Mouse (Mus musculus) heart, embryonic 13.5 days (tissue): ENCODE measurements around the gene Glipr1. TPM values are rescaled to one million over a fixed set of nuclear protein-coding genes. Genes with fewer than 3 reads are reported as not detected.
"Not testable (repeated sequence)": the region's sequence is repeated elsewhere in the genome, so short reads cannot be mapped to it uniquely, and the experiment has no call there.

Experiments used
- ATAC-seq: fragments of 200-750 bp; cut with Nextera tagmentation; 2 replicates; pipeline ENCODE4 v1.8.0; 2017; ENCODE audit warnings: moderate TSS enrichment; ENCODE audit not compliant: insufficient number of reproducible peaks, low FRiP score, low TSS enrichment; ENCODE audit errors: extremely low read depth
- H3K27ac ChIP-seq: fragments of 300-500 bp; sonication (generic); replicated peaks from 2 replicates; pipeline ENCODE4 v1.5.1; 2015; ENCODE audit warnings: moderate library complexity, mild to moderate bottlenecking, inconsistent platforms
- H3K27me3 ChIP-seq: fragments of 300-500 bp; sonication (generic); replicated peaks from 2 replicates; pipeline ENCODE4 v1.6.1; 2015; ENCODE audit warnings: mild to moderate bottlenecking, inconsistent platforms
- H3K36me3 ChIP-seq: fragments of 300-500 bp; sonication (generic); 2 replicates; pipeline ENCODE4 v1.6.1; 2015; ENCODE audit warnings: mild to moderate bottlenecking, inconsistent platforms
- H3K4me1 ChIP-seq: fragments of 300-500 bp; sonication (generic); 2 replicates; pipeline ENCODE4 v1.6.1; 2015; ENCODE audit warnings: inconsistent platforms
- H3K4me2 ChIP-seq: fragments of 300-500 bp; sonication (generic); 2 replicates; pipeline ENCODE4 v1.6.1; 2015; ENCODE audit warnings: inconsistent platforms, mild to moderate bottlenecking, moderate library complexity
- H3K4me3 ChIP-seq: fragments of 300-500 bp; sonication (generic); 2 replicates; pipeline ENCODE4 v1.5.1; 2015; ENCODE audit warnings: moderate library complexity, mild to moderate bottlenecking, inconsistent platforms
- H3K9ac ChIP-seq: fragments of 300-500 bp; sonication (generic); 2 replicates; pipeline ENCODE4 v1.6.1; 2015; ENCODE audit warnings: inconsistent platforms, mild to moderate bottlenecking, moderate library complexity
- H3K9me3 ChIP-seq: fragments of 300-500 bp; sonication (generic); 2 replicates; pipeline ENCODE4 v1.6.1; 2016; ENCODE audit warnings: inconsistent platforms
- WGBS: fragments of 180-500 bp; shearing (Covaris S2); methylation state at CpG from one replicate; pipeline ENCODE4 v1.1.7; 2015; ENCODE audit warnings: mixed read lengths; 5-methylcytosine and 5-hydroxymethylcytosine counted together
- polyA plus RNA-seq: library from polyadenylated mRNA; unstranded; fragments of >200 nt; fragmentation: Nextera tagmentation; extraction: Ambion mirVana; gene quantifications from 2 replicates; pipeline ENCODE4 v1.2.1, GENCODE M21; 2015

Gene Glipr1
- 1.6 and 2.6 TPM in 2 replicates for polyA plus RNA-seq

GRCm38 (mm10) chr10:112002544-112003215 is at the start of gene Glipr1:
TSS of gene Glipr1 (minus strand) at chr10:112002631.
- Histone ChIP-seq H3K27ac (no peak within 1 kb of the TSS), H3K9ac (no peak within 1 kb of the TSS), H3K9me3 (no peaks in the 10 kb centered on the region), H3K4me2 (no peak within 1 kb of the TSS), H3K36me3 (no peaks in the 10 kb centered on the region), H3K4me1 (peaks cover 6% of the 10 kb centered on the region; the same call in 1 of the 2 replicates), H3K27me3 (no peaks in the 10 kb centered on the region), H3K4me3 (no peak within 1 kb of the TSS)
- no peak for ATAC-seq
- 33% methylated on average over 9 of the region's 9 CpGs for WGBS

GRCm38 (mm10) chr10:112051956-112052355 is 49.5 kb upstream of the Glipr1 start:
- not testable (repeated sequence) for H3K4me3 ChIP-seq, H3K27me3 ChIP-seq, H3K9me3 ChIP-seq, H3K4me2 ChIP-seq, H3K4me1 ChIP-seq, H3K36me3 ChIP-seq, ATAC-seq, H3K27ac ChIP-seq, H3K9ac ChIP-seq
- WGBS: 55% methylated on average over 2 of the region's 2 CpGs

- no peaks in the 10 kb centered on the region for H3K9me3 ChIP-seq
- H3K36me3 ChIP-seq: no peaks in the 10 kb centered on the region
- H3K4me3 ChIP-seq: no peak overlapping the region
- no peaks in the 10 kb centered on the region for H3K4me1 ChIP-seq
- no peak overlapping the region for H3K4me2 ChIP-seq
- no peak overlapping the region for H3K9ac ChIP-seq
- ATAC-seq: no peak
- no peaks in the 10 kb centered on the region for H3K27me3 ChIP-seq
- no peak overlapping the region for H3K27ac ChIP-seq
These were observed 48.8 kb upstream of the Glipr1 start for GRCm38 (mm10) chr10:112051220-112051619.

- H3K9me3 ChIP-seq, H3K4me1 ChIP-seq, H3K36me3 ChIP-seq, H3K4me3 ChIP-seq, H3K27ac ChIP-seq, ATAC-seq, H3K27me3 ChIP-seq, H3K9ac ChIP-seq, H3K4me2 ChIP-seq: not testable (repeated sequence)
- WGBS: 55% methylated on average over 14 of the region's 14 CpGs
These were observed 41.9 kb upstream of the Glipr1 start for GRCm38 (mm10) chr10:112044283-112044682.

GRCm38 (mm10) chr10:112043523-112043922 is 41.1 kb upstream of the Glipr1 start:
- H3K4me1 ChIP-seq, H3K4me3 ChIP-seq, H3K4me2 ChIP-seq, H3K9me3 ChIP-seq, H3K27ac ChIP-seq, H3K9ac ChIP-seq, H3K27me3 ChIP-seq, ATAC-seq, H3K36me3 ChIP-seq: not testable (repeated sequence)
- WGBS: 71% methylated on average over 9 of the region's 9 CpGs

GRCm38 (mm10) chr10:112028689-112029088 is 26.3 kb upstream of the Glipr1 start:
- H3K36me3 ChIP-seq, H3K27ac ChIP-seq, H3K9ac ChIP-seq, H3K27me3 ChIP-seq, H3K4me1 ChIP-seq, H3K4me3 ChIP-seq, H3K4me2 ChIP-seq, ATAC-seq, H3K9me3 ChIP-seq: not testable (repeated sequence)
- WGBS: 70% methylated on average over 3 of the region's 3 CpGs

- 60% methylated on average over 2 of the region's 2 CpGs for WGBS
- no peak overlapping the region for H3K4me3 ChIP-seq
- no peaks in the 10 kb centered on the region for H3K36me3 ChIP-seq
- ATAC-seq: no peak
- no peaks in the 10 kb centered on the region for H3K4me1 ChIP-seq
- 0 out of 2 replicates have a peak, but pooled peaks cover 3% of the 10 kb centered on the region for H3K9me3 ChIP-seq
- H3K4me2 ChIP-seq: no peak overlapping the region
- no peak overlapping the region for H3K27ac ChIP-seq
- H3K27me3 ChIP-seq: no peaks in the 10 kb centered on the region
- no peak overlapping the region for H3K9ac ChIP-seq
These were observed 21.2 kb upstream of the Glipr1 start for GRCm38 (mm10) chr10:112023585-112023984.

- WGBS: 55% methylated on average over 1 of the region's 1 CpGs
- not testable (repeated sequence) for H3K27me3 ChIP-seq, H3K9ac ChIP-seq, H3K36me3 ChIP-seq, H3K4me3 ChIP-seq, H3K4me2 ChIP-seq, H3K27ac ChIP-seq, H3K4me1 ChIP-seq, ATAC-seq, H3K9me3 ChIP-seq
These were observed 7.1 kb upstream of the Glipr1 start for GRCm38 (mm10) chr10:112009511-112009910.

- H3K9ac ChIP-seq: no peak overlapping the region
- no peaks in the 10 kb centered on the region for H3K36me3 ChIP-seq
- no peaks in the 10 kb centered on the region for H3K9me3 ChIP-seq
- no peak overlapping the region for H3K4me3 ChIP-seq
- H3K27ac ChIP-seq: no peak overlapping the region
- H3K4me1 ChIP-seq: peaks cover 6% of the 10 kb centered on the region; the same call in 1 of the 2 replicates
- H3K27me3 ChIP-seq: no peaks in the 10 kb centered on the region
- 78% methylated on average over 9 of the region's 9 CpGs for WGBS
- H3K4me2 ChIP-seq: no peak overlapping the region
- ATAC-seq: no peak
These were observed 493 bp downstream of the Glipr1 start for GRCm38 (mm10) chr10:112001756-112002520.

- no peak overlapping the region for H3K4me2 ChIP-seq
- no peak overlapping the region for H3K9ac ChIP-seq
- H3K4me1 ChIP-seq: peaks cover 6% of the 10 kb centered on the region; the same call in 1 of the 2 replicates
- ATAC-seq: no peak
- H3K27me3 ChIP-seq: no peaks in the 10 kb centered on the region
- 75% methylated on average over 2 of the region's 2 CpGs for WGBS
- H3K27ac ChIP-seq: no peak overlapping the region
- no peaks in the 10 kb centered on the region for H3K36me3 ChIP-seq
- H3K9me3 ChIP-seq: no peaks in the 10 kb centered on the region
- no peak overlapping the region for H3K4me3 ChIP-seq
These were observed 1.1 kb downstream of the Glipr1 start for GRCm38 (mm10) chr10:112001350-112001749.

GRCm38 (mm10) chr10:112000568-112000967 is 1.9 kb downstream of the Glipr1 start:
- Histone ChIP-seq H3K27me3 (no peaks in the 10 kb centered on the region), H3K27ac (no peak overlapping the region), H3K9ac (no peak overlapping the region), H3K9me3 (no peaks in the 10 kb centered on the region), H3K4me2 (no peak overlapping the region), H3K4me1 (peaks cover 6% of the 10 kb centered on the region; the same call in 1 of the 2 replicates), H3K36me3 (no peaks in the 10 kb centered on the region), H3K4me3 (no peak overlapping the region)
- no peak for ATAC-seq
- WGBS: 83% methylated on average over 5 of the region's 5 CpGs

- WGBS: 59% methylated on average over 3 of the region's 3 CpGs
- no peaks in the 10 kb centered on the region for H3K36me3 ChIP-seq
- no peak overlapping the region for H3K4me3 ChIP-seq
- peaks cover 6% of the 10 kb centered on the region; the same call in 1 of the 2 replicates for H3K4me1 ChIP-seq
- H3K9me3 ChIP-seq: no peaks in the 10 kb centered on the region
- no peak for ATAC-seq
- no peak overlapping the region for H3K9ac ChIP-seq
- H3K27ac ChIP-seq: no peak overlapping the region
- H3K27me3 ChIP-seq: no peaks in the 10 kb centered on the region
- no peak overlapping the region for H3K4me2 ChIP-seq
These were observed 2.7 kb downstream of the Glipr1 start for GRCm38 (mm10) chr10:111999765-112000164.
